Mouse (Mus musculus): ENCODE data around the gene Bcar1.

GRCm38 (mm10) chr8:111710777-111711485, 32.7 kb downstream of the Bcar1 start:
- TF ChIP-seq CTCF (IDR thresholded peaks at IDR 0.05; ENCODE audit: low read depth) (no peak), EP300 (IDR thresholded peaks at IDR 0.05; ENCODE audit: low read depth) (no peak)
